Mouse (Mus musculus): ENCODE results near the gene Dhcr7. TPM values are rescaled to one million over a fixed set of nuclear protein-coding genes. Genes with fewer than 3 reads are reported as not detected.

Dhcr7 gene
- polyA plus RNA-seq, 1 experiment from 2014 or later: 10.8 TPM

DNA sequence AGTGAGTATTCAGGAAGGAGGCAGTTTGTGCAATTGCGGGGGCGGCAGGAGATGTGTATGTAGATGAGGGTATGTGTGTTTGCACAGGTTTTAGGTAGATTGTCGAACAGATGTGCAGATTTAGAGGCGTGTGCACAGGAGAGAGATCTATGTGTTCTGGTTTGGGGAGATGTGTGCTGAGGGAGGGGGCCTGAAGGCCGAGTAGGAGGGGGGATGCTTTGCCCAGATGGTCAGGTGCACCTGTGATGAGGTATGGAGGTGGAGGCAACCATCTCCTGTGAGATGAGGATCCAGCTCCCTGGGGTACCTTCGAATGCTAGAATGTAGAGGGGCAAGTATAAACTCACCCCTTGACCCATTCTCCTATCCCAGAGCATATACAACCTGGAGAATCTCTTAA lies 7.5 kb downstream of the Dhcr7 start:
- Histone ChIP-seq H3K4me1 (ENCODE audit: insufficient read depth, low read depth, low read length) (peaks cover 4% of the 10 kb centered on the region; the same call in 1 of the 2 replicates), H3K27ac (ENCODE audit: low read length) (0 out of 2 replicates have a peak overlapping the region, but pooled peaks have one; percentile 38), H3K27me3 (replicated peaks; ENCODE audit: insufficient read depth, low read length) (no peaks in the 10 kb centered on the region), H3K9me3 (ENCODE audit: low read length) (no peaks in the 10 kb centered on the region), H3K9ac (replicated peaks; ENCODE audit: low read depth) (peak overlapping the region; percentile 21), H3K36me3 (ENCODE audit: insufficient read depth, low read length) (no peaks in the 10 kb centered on the region), H3K4me3 (ENCODE audit: low read depth, low read length) (peak overlapping the region; percentile 65), H3K4me2 (replicated peaks; ENCODE audit: low read depth, low read length) (peak overlapping the region; percentile 61)
- 6% methylated on average over 6 of the region's 6 CpGs for WGBS
- ATAC-seq (no peak), DNase-seq (ENCODE audit: low spot score) (no peak)
- TF ChIP-seq CTCF (IDR thresholded peaks at IDR 0.05) (no peak), EP300 (IDR thresholded peaks at IDR 0.05) (no peak)

DNA sequence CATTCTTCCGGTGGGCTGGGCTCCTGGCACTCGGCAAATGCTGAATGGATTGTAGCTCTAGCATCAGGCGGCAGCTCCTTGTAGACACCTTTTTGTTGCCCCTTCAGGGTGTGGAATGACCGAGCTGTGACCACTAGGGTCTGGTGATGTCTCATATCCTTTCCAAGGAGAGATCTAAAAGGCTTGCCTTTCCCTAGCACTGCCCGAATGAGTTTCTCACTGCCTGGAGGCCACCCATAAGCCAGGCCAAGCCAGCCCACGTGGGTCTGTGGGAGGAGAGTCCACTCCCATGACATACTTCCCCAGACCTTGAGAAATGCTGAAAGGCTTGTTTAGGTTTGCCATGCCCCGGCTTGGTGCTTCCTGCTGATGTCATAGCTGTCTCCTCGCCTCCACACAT lies 9.3 kb downstream of the Dhcr7 start:
- 64% methylated on average over 8 of the region's 8 CpGs for WGBS
- Histone ChIP-seq H3K36me3 (ENCODE audit: insufficient read depth, low read length) (no peaks in the 10 kb centered on the region), H3K4me3 (ENCODE audit: low read depth, low read length) (no peak overlapping the region), H3K4me2 (replicated peaks; ENCODE audit: low read depth, low read length) (no peak overlapping the region), H3K9me3 (ENCODE audit: low read length) (no peaks in the 10 kb centered on the region), H3K4me1 (ENCODE audit: insufficient read depth, low read depth, low read length) (peaks cover 4% of the 10 kb centered on the region; the same call in 1 of the 2 replicates), H3K27me3 (replicated peaks; ENCODE audit: insufficient read depth, low read length) (no peaks in the 10 kb centered on the region), H3K27ac (ENCODE audit: low read length) (no peak overlapping the region), H3K9ac (replicated peaks; ENCODE audit: low read depth) (no peak overlapping the region)
- DNase-seq (ENCODE audit: low spot score): peak; percentile 8
- no peak for TF ChIP-seq CTCF (IDR thresholded peaks at IDR 0.05)
- no peak for TF ChIP-seq EP300 (IDR thresholded peaks at IDR 0.05)
- no peak for ATAC-seq

DNA sequence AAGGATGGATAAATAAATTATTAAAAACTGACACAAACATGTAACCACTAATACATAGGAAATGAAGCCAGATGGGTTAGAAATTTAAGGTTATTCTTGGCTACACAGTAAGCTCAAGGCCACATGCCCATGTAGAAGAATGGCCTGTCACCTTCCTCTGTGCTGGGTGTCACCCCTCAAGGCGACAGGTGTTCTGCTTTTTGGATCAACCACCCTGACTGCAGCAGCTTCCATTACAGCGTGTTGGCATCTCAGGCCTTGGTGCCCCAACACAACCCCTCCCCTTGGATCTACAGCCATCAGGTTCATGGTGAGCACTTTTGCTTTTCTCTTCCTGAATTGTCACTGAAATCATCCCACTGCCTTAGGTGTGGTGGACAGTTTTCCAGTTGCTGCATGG lies 9.7 kb downstream of the Dhcr7 start:
- no peak overlapping the region for H3K9ac ChIP-seq (replicated peaks; ENCODE audit: low read depth)
- H3K36me3 ChIP-seq (ENCODE audit: insufficient read depth, low read length): no peaks in the 10 kb centered on the region
- peaks cover 4% of the 10 kb centered on the region; the same call in 1 of the 2 replicates for H3K4me1 ChIP-seq (ENCODE audit: insufficient read depth, low read depth, low read length)
- H3K27ac ChIP-seq (ENCODE audit: low read length): no peak overlapping the region
- H3K27me3 ChIP-seq (replicated peaks; ENCODE audit: insufficient read depth, low read length): no peaks in the 10 kb centered on the region
- no peak overlapping the region for H3K4me3 ChIP-seq (ENCODE audit: low read depth, low read length)
- DNase-seq (ENCODE audit: low spot score) (no peak), ATAC-seq (no peak)
- whole genome bisulfite sequencing: 76% methylated on average over 2 of the region's 2 CpGs
- H3K9me3 ChIP-seq (ENCODE audit: low read length): no peaks in the 10 kb centered on the region
- no peak overlapping the region for H3K4me2 ChIP-seq (replicated peaks; ENCODE audit: low read depth, low read length)
- no peak for TF ChIP-seq EP300 (IDR thresholded peaks at IDR 0.05)
- TF ChIP-seq CTCF (IDR thresholded peaks at IDR 0.05): no peak

- DNase-seq (ENCODE audit: low spot score) (no peak), ATAC-seq (no peak)
- Histone ChIP-seq H3K4me3 (ENCODE audit: low read depth, low read length) (no peak overlapping the region), H3K27me3 (replicated peaks; ENCODE audit: insufficient read depth, low read length) (no peaks in the 10 kb centered on the region), H3K9me3 (ENCODE audit: low read length) (no peaks in the 10 kb centered on the region), H3K9ac (replicated peaks; ENCODE audit: low read depth) (no peak overlapping the region), H3K4me2 (replicated peaks; ENCODE audit: low read depth, low read length) (no peak overlapping the region), H3K4me1 (ENCODE audit: insufficient read depth, low read depth, low read length) (peaks cover 4% of the 10 kb centered on the region; the same call in 1 of the 2 replicates), H3K27ac (ENCODE audit: low read length) (no peak overlapping the region), H3K36me3 (ENCODE audit: insufficient read depth, low read length) (0 out of 2 replicates have a peak, but pooled peaks cover 4% of the 10 kb centered on the region)
- TF ChIP-seq CTCF (IDR thresholded peaks at IDR 0.05): no peak
- TF ChIP-seq EP300 (IDR thresholded peaks at IDR 0.05): no peak
- 73% methylated on average over 6 of the region's 6 CpGs for WGBS
Observed at GRCm38 (mm10) chr7:143833581-143834190, 10.7 kb downstream of the Dhcr7 start.

GRCm38 (mm10) chr7:143834316-143834715 lies 11.4 kb downstream of the Dhcr7 start:
- H3K36me3 ChIP-seq (ENCODE audit: insufficient read depth, low read length): 0 out of 2 replicates have a peak, but pooled peaks cover 4% of the 10 kb centered on the region
- peaks cover 4% of the 10 kb centered on the region; the same call in 1 of the 2 replicates for H3K4me1 ChIP-seq (ENCODE audit: insufficient read depth, low read depth, low read length)
- no peak for ATAC-seq
- H3K9ac ChIP-seq (replicated peaks; ENCODE audit: low read depth): no peak overlapping the region
- H3K27me3 ChIP-seq (replicated peaks; ENCODE audit: insufficient read depth, low read length): no peaks in the 10 kb centered on the region
- WGBS: 85% methylated on average over 2 of the region's 2 CpGs
- no peak overlapping the region for H3K4me2 ChIP-seq (replicated peaks; ENCODE audit: low read depth, low read length)
- TF ChIP-seq CTCF (IDR thresholded peaks at IDR 0.05) (no peak), EP300 (IDR thresholded peaks at IDR 0.05) (no peak)
- DNase-seq (ENCODE audit: low spot score): no peak
- no peak overlapping the region for H3K27ac ChIP-seq (ENCODE audit: low read length)
- H3K9me3 ChIP-seq (ENCODE audit: low read length): no peaks in the 10 kb centered on the region
- no peak overlapping the region for H3K4me3 ChIP-seq (ENCODE audit: low read depth, low read length)

- Histone ChIP-seq H3K9ac (replicated peaks; ENCODE audit: low read depth) (no peak overlapping the region), H3K4me3 (ENCODE audit: low read depth, low read length) (no peak overlapping the region), H3K27ac (ENCODE audit: low read length) (no peak overlapping the region), H3K9me3 (ENCODE audit: low read length) (no peaks in the 10 kb centered on the region), H3K27me3 (replicated peaks; ENCODE audit: insufficient read depth, low read length) (no peaks in the 10 kb centered on the region), H3K4me2 (replicated peaks; ENCODE audit: low read depth, low read length) (no peak overlapping the region), H3K36me3 (ENCODE audit: insufficient read depth, low read length) (0 out of 2 replicates have a peak, but pooled peaks cover 4% of the 10 kb centered on the region), H3K4me1 (ENCODE audit: insufficient read depth, low read depth, low read length) (peaks cover 4% of the 10 kb centered on the region; the same call in 1 of the 2 replicates)
- no peak for DNase-seq (ENCODE audit: low spot score)
- 58% methylated on average over 3 of the region's 3 CpGs for WGBS
- no peak for TF ChIP-seq CTCF (IDR thresholded peaks at IDR 0.05)
- no peak for TF ChIP-seq EP300 (IDR thresholded peaks at IDR 0.05)
- ATAC-seq: no peak
Observed at GRCm38 (mm10) chr7:143834972-143835371, 12.0 kb downstream of the Dhcr7 start.

All from lung, postnatal 0 days (tissue).